8 mouse cellular contexts compared by ENCODE assay signal in the genomic region with DNA sequence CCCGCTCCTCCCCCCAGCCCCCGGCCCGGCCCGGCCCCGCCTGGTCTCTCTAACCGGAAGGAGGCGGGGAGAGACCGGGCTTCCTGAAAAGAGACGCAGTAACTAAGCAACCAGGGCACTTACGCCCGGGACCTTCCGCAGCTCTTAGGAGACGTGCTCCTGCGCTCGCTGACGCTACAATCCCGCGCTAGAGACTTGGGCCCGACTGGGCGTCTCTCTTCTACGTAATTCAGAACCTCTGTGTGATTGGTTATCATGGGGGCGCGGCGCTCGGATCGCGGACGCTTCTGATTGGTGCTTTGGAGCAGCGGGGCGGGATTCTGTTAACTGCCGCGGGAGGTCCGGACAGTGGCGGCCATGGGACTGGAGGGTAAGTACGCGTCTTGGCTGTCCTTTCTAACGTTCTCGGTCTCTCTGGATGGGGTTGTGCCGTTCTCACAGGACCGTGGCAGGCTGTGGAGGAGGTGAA. TPM values are rescaled to one million over a fixed set of nuclear protein-coding genes. Genes with fewer than 3 reads are reported as not detected.
DNase-seq lines count a peak whose midpoint lies in the region; ATAC-seq lines count a peak whose summit lies in the region.

A gene (plus strand): TSS at position 317 of the 469 bp plus-strand sequence.

- H3K27ac ChIP-seq in forebrain, embryonic 10.5 days: peak within 1 kb of the TSS; percentile 84
- peak within 1 kb of the TSS; percentile 82 for H3K27ac ChIP-seq in heart, embryonic 16.5 days (ENCODE audit: low read length)
- H3K27ac ChIP-seq in liver, embryonic 15.5 days (replicated peaks): peak within 1 kb of the TSS; percentile 83
- no peak within 1 kb of the TSS for H3K27ac ChIP-seq in neural tube, embryonic 12.5 days

- peak within 1 kb of the TSS; percentile 61 for H3K4me2 ChIP-seq in heart, embryonic 16.5 days (ENCODE audit: low read depth, low read length)
- peak within 1 kb of the TSS; percentile 67 for H3K4me2 ChIP-seq in liver, embryonic 15.5 days
- peak within 1 kb of the TSS; percentile 59 for H3K4me2 ChIP-seq in neural tube, embryonic 12.5 days (replicated peaks)

- H3K36me3 ChIP-seq in forebrain, embryonic 10.5 days (replicated peaks): peaks cover 19% of the 10 kb centered on the region
- H3K36me3 ChIP-seq in heart, embryonic 16.5 days (ENCODE audit: control insufficient read depth, insufficient read depth): peaks cover 4% of the 10 kb centered on the region; the same call in 1 of the 2 replicates
- H3K36me3 ChIP-seq in liver, embryonic 15.5 days (replicated peaks): peaks cover 18% of the 10 kb centered on the region
- no peaks in the 10 kb centered on the region for H3K36me3 ChIP-seq in neural tube, embryonic 12.5 days

- no peaks in the 10 kb centered on the region for H3K9me3 ChIP-seq in forebrain, embryonic 10.5 days
- no peaks in the 10 kb centered on the region for H3K9me3 ChIP-seq in heart, embryonic 16.5 days (replicated peaks; ENCODE audit: control insufficient read depth, low read length)
- no peaks in the 10 kb centered on the region for H3K9me3 ChIP-seq in liver, embryonic 15.5 days (replicated peaks)
- no peaks in the 10 kb centered on the region for H3K9me3 ChIP-seq in neural tube, embryonic 12.5 days

- peak; percentile 82 for DNase-seq in CD8-positive naive resting alpha-beta T cell, adult 2 months (ENCODE audit: low read depth in 2 of 2, low spot score in 2 of 2)
- DNase-seq in c-Kit-positive CD71-negative TER-119-negative erythroid progenitor cells, embryonic 14.5 days (ENCODE audit: low read depth): peak; percentile 75
- DNase-seq in forebrain, embryonic 10.5 days (ENCODE audit: extremely low spot score, low spot score): peak; percentile 86
- DNase-seq in kidney, postnatal 36 days: peak; percentile 91 to 96
- DNase-seq in telencephalon, adult 2 months (ENCODE audit: low read depth, low spot score): peak; percentile 95

- H3K4me1 ChIP-seq in forebrain, embryonic 10.5 days: peaks cover 8% of the 10 kb centered on the region; the same call in 1 of the 2 replicates
- peaks cover 7% of the 10 kb centered on the region for H3K4me1 ChIP-seq in heart, embryonic 16.5 days (ENCODE audit: control insufficient read depth, insufficient read depth, low read length)
- peaks cover 18% of the 10 kb centered on the region for H3K4me1 ChIP-seq in liver, embryonic 15.5 days (replicated peaks)
- no peaks in the 10 kb centered on the region for H3K4me1 ChIP-seq in neural tube, embryonic 12.5 days

- 19% methylated on average over 39 of the region's 40 CpGs for WGBS in forebrain, embryonic 10.5 days
- 12% methylated on average over 34 of the region's 40 CpGs for WGBS in heart, embryonic 16.5 days
- 19% methylated on average over 40 of the region's 40 CpGs for WGBS in liver, embryonic 15.5 days (ENCODE audit: insufficient replicate concordance)
- WGBS in neural tube, embryonic 12.5 days: 19% methylated on average over 40 of the region's 40 CpGs

- peak; percentile 98 for ATAC-seq in heart, embryonic 16.5 days (replicated peaks; ENCODE audit: extremely low read depth, insufficient read depth, low FRiP score)
- peak; percentile 95 for ATAC-seq in liver, embryonic 15.5 days (ENCODE audit: insufficient read depth)
- ATAC-seq in neural tube, embryonic 12.5 days (ENCODE audit: low FRiP score, low read depth): peak; percentile 99

- H3K27me3 ChIP-seq in forebrain, embryonic 10.5 days (ENCODE audit: poor library complexity, severe bottlenecking): peaks cover 83% of the 10 kb centered on the region
- no peaks in the 10 kb centered on the region for H3K27me3 ChIP-seq in heart, embryonic 16.5 days (ENCODE audit: control insufficient read depth, insufficient read depth, low read length)
- no peaks in the 10 kb centered on the region for H3K27me3 ChIP-seq in liver, embryonic 15.5 days
- H3K27me3 ChIP-seq in neural tube, embryonic 12.5 days (replicated peaks): no peaks in the 10 kb centered on the region

- peak within 1 kb of the TSS; percentile 59 for H3K4me3 ChIP-seq in forebrain, embryonic 10.5 days
- H3K4me3 ChIP-seq in heart, embryonic 16.5 days (ENCODE audit: low read length): peak within 1 kb of the TSS; percentile 73
- peak within 1 kb of the TSS; percentile 71 for H3K4me3 ChIP-seq in liver, embryonic 15.5 days (replicated peaks)
- H3K4me3 ChIP-seq in neural tube, embryonic 12.5 days: peak within 1 kb of the TSS; percentile 49

- peak within 1 kb of the TSS; percentile 83 for H3K9ac ChIP-seq in heart, embryonic 16.5 days (ENCODE audit: low read length)
- H3K9ac ChIP-seq in liver, embryonic 15.5 days: peak within 1 kb of the TSS; percentile 75
- peak within 1 kb of the TSS; percentile 56 for H3K9ac ChIP-seq in neural tube, embryonic 12.5 days

RNA-seq across cellular contexts. Expression of the gene that starts here (rescaled TPM):
- polyA plus RNA-seq in forebrain, embryonic 10.5 days (2016; fragmentation: Nextera tagmentation; extraction: Ambion mirVana): 20.9 and 22.4 TPM in 2 replicates
- 8.2 and 8.6 TPM in 2 replicates for polyA plus RNA-seq in heart, embryonic 16.5 days (2015; fragmentation: Nextera tagmentation; extraction: Ambion mirVana)
- polyA plus RNA-seq in liver, embryonic 15.5 days (2015; fragmentation: Nextera tagmentation; extraction: Ambion mirVana): 11.8 and 12.2 TPM in 2 replicates
- 9.9 and 11.2 TPM in 2 replicates for polyA plus RNA-seq in neural tube, embryonic 12.5 days (2016; fragmentation: Nextera tagmentation; extraction: Ambion mirVana)
